Mouse (Mus musculus): Measurements from ENCODE around the gene Fcrl5.

Gene Fcrl5

GRCm38 (mm10) chr3:87500088-87501055, 64.8 kb downstream of the Fcrl5 start:
- WGBS, result 58% methylated on average over 24 of the region's 24 CpGs

GRCm38 (mm10) chr3:87501151-87501550, 65.6 kb downstream of the Fcrl5 start:
- 37% methylated on average over 8 of the region's 8 CpGs for WGBS

GRCm38 (mm10) chr3:87502771-87503170, 67.2 kb downstream of the Fcrl5 start:
- 95% methylated on average over 6 of the region's 6 CpGs for WGBS

- 15% methylated on average over 7 of the region's 7 CpGs for WGBS
Measured at GRCm38 (mm10) chr3:87504330-87504729, 68.8 kb downstream of the Fcrl5 start.

- 67% methylated on average over 4 of the region's 4 CpGs for WGBS
Measured at GRCm38 (mm10) chr3:87504749-87505425, 69.3 kb downstream of the Fcrl5 start.

GRCm38 (mm10) chr3:87506456-87507416, 71.2 kb downstream of the Fcrl5 start:
- 77% methylated on average over 12 of the region's 12 CpGs for WGBS

GRCm38 (mm10) chr3:87508205-87508901, 72.8 kb downstream of the Fcrl5 start:
- WGBS, result 32% methylated on average over 17 of the region's 17 CpGs

GRCm38 (mm10) chr3:87509061-87509460, 73.5 kb downstream of the Fcrl5 start:
- WGBS, result 57% methylated on average over 4 of the region's 4 CpGs

- WGBS, result 88% methylated on average over 9 of the region's 9 CpGs
Measured at GRCm38 (mm10) chr3:87510832-87511231, 75.3 kb downstream of the Fcrl5 start.

GRCm38 (mm10) chr3:87511971-87512765, 76.6 kb downstream of the Fcrl5 start:
- 65% methylated on average over 16 of the region's 16 CpGs for WGBS

GRCm38 (mm10) chr3:87515567-87516081, 80.1 kb downstream of the Fcrl5 start:
- WGBS, result 66% methylated on average over 13 of the region's 13 CpGs

- WGBS, result 84% methylated on average over 4 of the region's 4 CpGs
Measured at GRCm38 (mm10) chr3:87521126-87521525, 85.6 kb downstream of the Fcrl5 start.

GRCm38 (mm10) chr3:87521833-87522232, 86.3 kb downstream of the Fcrl5 start:
- WGBS, result 38% methylated on average over 1 of the region's 1 CpGs

GRCm38 (mm10) chr3:87523701-87524100, 88.1 kb downstream of the Fcrl5 start:
- 86% methylated on average over 9 of the region's 9 CpGs for WGBS

GRCm38 (mm10) chr3:87525043-87525836, 89.7 kb downstream of the Fcrl5 start, which contains the start of gene Etv3:
TSS of gene Etv3 (plus strand) at chr3:87525407.
- WGBS, result 3% methylated on average over 64 of the region's 64 CpGs

- 4% methylated on average over 27 of the region's 27 CpGs for WGBS
Measured at GRCm38 (mm10) chr3:87525837-87526570, 90.4 kb downstream of the Fcrl5 start.

- 72% methylated on average over 12 of the region's 12 CpGs for WGBS
Measured at GRCm38 (mm10) chr3:87527139-87527538, 91.6 kb downstream of the Fcrl5 start.

- 91% methylated on average over 8 of the region's 8 CpGs for WGBS
Measured at GRCm38 (mm10) chr3:87528021-87528420, 92.4 kb downstream of the Fcrl5 start.
